Mouse (Mus musculus): Measurements from ENCODE around the gene Fgfr3.

DNA sequence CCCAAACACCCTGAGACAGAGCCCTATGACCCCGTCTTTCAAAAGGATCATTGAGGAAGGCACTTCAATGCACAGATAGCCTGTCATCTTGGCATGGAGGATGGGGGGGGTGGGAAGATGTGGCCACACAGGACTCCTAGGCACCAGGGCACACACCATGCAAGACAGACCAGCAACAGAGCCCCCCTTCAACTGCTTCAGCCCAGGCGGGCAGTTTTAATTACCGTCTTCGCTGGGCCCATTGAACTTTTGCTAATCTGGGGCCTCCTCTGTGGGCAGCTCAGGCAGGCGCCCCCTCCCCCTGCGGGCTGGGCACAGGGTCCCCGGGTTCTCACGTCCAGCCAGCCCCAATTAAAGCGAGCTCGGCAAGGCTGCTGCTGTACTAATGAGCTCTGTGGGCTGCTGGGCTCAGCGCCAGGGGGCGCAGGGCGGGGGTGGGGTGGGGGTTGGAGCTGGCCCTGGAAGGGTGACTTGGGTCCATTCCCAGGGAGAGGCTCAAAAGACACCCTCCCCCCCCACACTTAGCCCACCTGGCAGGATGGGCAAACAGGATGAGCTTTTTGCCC is 23.4 kb upstream of the Fgfr3 start:
- TF ChIP-seq CTCF (IDR thresholded peaks at IDR 0.05; ENCODE audit: extremely low read depth, insufficient read depth, insufficient read length, insufficient replicate concordance), result no peak
- TF ChIP-seq POLR2A (IDR thresholded peaks at IDR 0.05; ENCODE audit: low read depth, low read length), result no peak

Data from spleen, adult 2 months (tissue).